ENCODE assay signal across 8 mouse cellular contexts in genomic region chr11:33147171-33147571, GRCm38 (mm10). TPM values are rescaled to one million over a fixed set of nuclear protein-coding genes. Genes with fewer than 3 reads are reported as not detected.
DNase-seq lines count a peak whose midpoint lies in the region; ATAC-seq and TF ChIP-seq lines count a peak whose summit lies in the region.

TSS of gene Fgf18 (minus strand) at chr11:33147400.

- H3K4me3 ChIP-seq in liver, adult 2 months (ENCODE audit: insufficient read depth, low read depth, low read length), result peak within 1 kb of the TSS; percentile 42; the same call in 1 of the 2 replicates
- peak within 1 kb of the TSS; percentile 32 for H3K4me3 ChIP-seq in embryonic fibroblast, embryonic 13.5 days (ENCODE audit: insufficient read depth, low read length)
- H3K4me3 ChIP-seq in hindbrain, embryonic 13.5 days, result peak within 1 kb of the TSS; percentile 64
- H3K4me3 ChIP-seq in liver, embryonic 11.5 days (ENCODE audit: low read depth, low read length), result peak within 1 kb of the TSS; percentile 59

- no peak for TF ChIP-seq CTCF in liver, adult 2 months (IDR thresholded peaks at IDR 0.05; ENCODE audit: low read depth, low read length)
- TF ChIP-seq CTCF in embryonic fibroblast, embryonic 13.5 days (IDR thresholded peaks at IDR 0.05; ENCODE audit: borderline replicate concordance, insufficient read depth, low read length), result no peak

- no peak for DNase-seq in liver, adult 2 months (ENCODE audit: extremely low read depth, low read depth, low spot score)
- no peak for DNase-seq in liver
- peak; percentile 62 for DNase-seq in ZHBTc4 (ENCODE audit: low read depth, low spot score)
- no peak for DNase-seq in liver, embryonic 11.5 days (ENCODE audit: low spot score)
- DNase-seq in right cerebral cortex, adult 2 months (ENCODE audit: low spot score in 2 of 2), result peak; percentile 15 to 20
- DNase-seq in urinary bladder, postnatal 10 days (ENCODE audit: low spot score), result no peak

- H3K4me2 ChIP-seq in hindbrain, embryonic 13.5 days, result peak within 1 kb of the TSS; percentile 84
- peak within 1 kb of the TSS; percentile 83 for H3K4me2 ChIP-seq in liver, embryonic 11.5 days

- no peak for TF ChIP-seq POLR2A in liver, adult 2 months (IDR thresholded peaks at IDR 0.05; ENCODE audit: extremely low read depth, insufficient read depth, low read length)
- no peak for TF ChIP-seq POLR2A in embryonic fibroblast, embryonic 13.5 days (IDR thresholded peaks at IDR 0.05; ENCODE audit: low read depth, low read length)

- peaks cover 22% of the 10 kb centered on the region for H3K27me3 ChIP-seq in liver, adult 2 months (ENCODE audit: control insufficient read depth, insufficient read depth, low read length)
- H3K27me3 ChIP-seq in hindbrain, embryonic 13.5 days, result peaks cover 33% of the 10 kb centered on the region
- H3K27me3 ChIP-seq in liver, embryonic 11.5 days (replicated peaks; ENCODE audit: control insufficient read depth, insufficient read depth, low read length), result peaks cover 60% of the 10 kb centered on the region

- no peaks in the 10 kb centered on the region for H3K79me2 ChIP-seq in liver, adult 2 months (ENCODE audit: control insufficient read depth, insufficient read depth, low read length)

- ATAC-seq in hindbrain, embryonic 13.5 days (ENCODE audit: low FRiP score), result peak; percentile 47
- no peak for ATAC-seq in liver, embryonic 11.5 days (replicated peaks; ENCODE audit: low FRiP score)

- H3K36me3 ChIP-seq in liver, adult 2 months (ENCODE audit: control insufficient read depth, insufficient read depth, low read length), result peaks cover 13% of the 10 kb centered on the region
- peaks cover 28% of the 10 kb centered on the region for H3K36me3 ChIP-seq in hindbrain, embryonic 13.5 days
- H3K36me3 ChIP-seq in liver, embryonic 11.5 days (ENCODE audit: control insufficient read depth, insufficient read depth, low read length), result peaks cover 13% of the 10 kb centered on the region

- peaks cover 6% of the 10 kb centered on the region; the same call in 1 of the 2 replicates for H3K4me1 ChIP-seq in liver, adult 2 months (ENCODE audit: control insufficient read depth, insufficient read depth, low read length)
- H3K4me1 ChIP-seq in embryonic fibroblast, embryonic 13.5 days (ENCODE audit: control insufficient read depth, insufficient read depth, low read length), result peaks cover 3% of the 10 kb centered on the region; the same call in 1 of the 2 replicates
- H3K4me1 ChIP-seq in hindbrain, embryonic 13.5 days (replicated peaks), result peaks cover 50% of the 10 kb centered on the region
- H3K4me1 ChIP-seq in liver, embryonic 11.5 days (replicated peaks; ENCODE audit: control insufficient read depth, insufficient read depth, low read length), result peaks cover 11% of the 10 kb centered on the region

- no peaks in the 10 kb centered on the region for H3K9me3 ChIP-seq in hindbrain, embryonic 13.5 days
- no peaks in the 10 kb centered on the region for H3K9me3 ChIP-seq in liver, embryonic 11.5 days (ENCODE audit: control insufficient read depth, low read length)

- no peak within 1 kb of the TSS for H3K27ac ChIP-seq in liver, adult 2 months (replicated peaks; ENCODE audit: insufficient read depth, low read depth, low read length)
- peak within 1 kb of the TSS; percentile 19; the same call in 1 of the 2 replicates for H3K27ac ChIP-seq in embryonic fibroblast, embryonic 13.5 days (ENCODE audit: insufficient read depth, low read length)
- peak within 1 kb of the TSS; percentile 86 for H3K27ac ChIP-seq in hindbrain, embryonic 13.5 days
- H3K27ac ChIP-seq in liver, embryonic 11.5 days (ENCODE audit: low read depth, low read length), result no peak within 1 kb of the TSS

- 2% methylated on average over 49 of the region's 53 CpGs for WGBS in liver, adult 2 months
- under 1% methylated on average over 37 of the region's 53 CpGs for WGBS in hindbrain, embryonic 13.5 days
- 0% methylated on average over 14 of the region's 53 CpGs for WGBS in liver, embryonic 11.5 days

- no peak within 1 kb of the TSS; the same call in 1 of the 2 replicates for H3K9ac ChIP-seq in liver, adult 2 months (ENCODE audit: low read depth, low read length)
- peak within 1 kb of the TSS; percentile 85 for H3K9ac ChIP-seq in hindbrain, embryonic 13.5 days
- H3K9ac ChIP-seq in liver, embryonic 11.5 days (ENCODE audit: low read depth, low read length), result 0 out of 2 replicates have a peak within 1 kb of the TSS, but pooled peaks have one; percentile 30

RNA-seq across cellular contexts. Expression of gene Fgf18, which starts in this region (rescaled TPM):
- total RNA-seq in liver, adult 2 months (2014; rRNA removed), result not detected in 2 replicates
- polyA plus RNA-seq in liver, adult 2 months (2012; rRNA removed), result not detected in 2 replicates
- 0.83 and 8.3 TPM in 2 replicates for polyA plus RNA-seq in embryonic fibroblast, embryonic 13.5 days (2011; ENCODE audit: insufficient read length, low read depth, missing spikeins)
- 4.8 and 5.0 TPM in 2 replicates for polyA plus RNA-seq in hindbrain, embryonic 13.5 days (2015; fragmentation: Nextera tagmentation; extraction: Ambion mirVana)
- polyA plus RNA-seq in liver, embryonic 11.5 days (2014; fragmentation: Nextera tagmentation; extraction: Ambion mirVana), result 0.56 and 0.90 TPM in 2 replicates

Comparison
In these comparisons a context has a peak if more than half of its experiments do, and no peak if none do; other contexts are left out.
1. DNase-seq: peak in ZHBTc4 (single experiment) and right cerebral cortex, adult 2 months (2 of 2); none in liver, adult 2 months (single experiment), liver (single experiment), liver, embryonic 11.5 days (single experiment) and urinary bladder, postnatal 10 days (single experiment).
2. H3K27ac ChIP-seq: peak in embryonic fibroblast, embryonic 13.5 days (single experiment) and hindbrain, embryonic 13.5 days (single experiment); none in liver, adult 2 months (single experiment) and liver, embryonic 11.5 days (single experiment).
3. Peak in every context shown above with its lines, with median percentiles within 50 percentile points of each other: H3K4me3 ChIP-seq.